Mouse (Mus musculus) adipose tissue, adult 10 weeks (tissue): ENCODE data around the gene Trak2. TPM values are rescaled to one million over a fixed set of nuclear protein-coding genes. Genes with fewer than 3 reads are reported as not detected.

Experiments used
- polyA plus RNA-seq: library from polyadenylated mRNA; stranded (reverse); fragments of 350-450 nt; fragmentation: Illumina TruSeq; extraction: RNeasy Lipid Tissue Mini Kit (QIAGEN cat#74804); gene quantifications from one replicate; pipeline ENCODE4 v1.2.3, GENCODE M21; 2014; ENCODE audit warnings: low read depth, low replicate concordance

Trak2 gene
- polyA plus RNA-seq, result 33.2 TPM

DNA sequence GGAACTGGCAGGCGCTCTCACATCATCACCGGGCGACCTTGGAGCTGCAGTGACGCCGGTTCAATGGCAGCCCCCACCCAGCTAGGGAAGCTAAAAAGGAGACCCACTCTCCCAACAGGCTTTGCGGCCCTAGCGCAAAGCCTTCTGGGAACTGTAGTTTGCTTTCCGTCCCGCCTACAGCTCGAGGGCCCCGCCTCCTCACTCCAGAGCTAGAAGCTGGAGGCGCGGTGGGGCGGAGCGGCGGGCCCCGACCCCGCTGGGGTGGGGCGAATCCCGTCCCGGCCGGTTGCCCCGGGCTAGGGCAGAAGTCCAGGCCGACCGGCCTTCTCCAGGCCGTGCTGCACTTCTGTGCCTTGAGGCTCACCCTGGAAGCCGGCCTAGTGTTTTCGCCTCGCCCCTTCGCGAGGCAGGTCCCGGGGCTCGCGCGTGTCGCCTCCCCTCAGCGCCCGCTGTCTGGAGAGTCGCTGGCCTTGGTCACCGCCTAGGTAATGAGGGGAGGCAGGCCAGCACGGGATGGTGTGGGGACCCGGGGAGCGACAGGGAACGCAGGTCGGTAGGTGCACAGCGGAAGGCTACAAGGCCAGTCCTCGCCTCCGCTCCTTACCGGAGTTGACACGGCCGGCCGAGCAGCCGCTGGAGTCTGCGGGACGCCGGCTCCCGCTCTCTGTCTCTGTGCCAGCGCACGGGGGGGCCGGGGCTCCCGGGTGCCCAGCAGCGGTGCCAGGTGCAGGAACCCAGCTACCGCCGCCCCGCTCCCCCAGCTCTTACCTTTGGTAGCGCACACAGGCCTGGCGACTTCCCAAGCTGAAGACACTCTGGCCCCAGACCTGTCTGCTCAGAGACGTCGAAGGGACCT is at the start of gene Trak2, which contains the start of gene Stradb:
Gene Trak2 (minus strand): TSS at position 65 of the 856 bp plus-strand sequence.
Gene Stradb (plus strand): TSS at position 157 of the 856 bp plus-strand sequence.

Other genes starting within 250 kb of the Trak2 start
- gene Casp8, start 178.1 kb downstream of the Trak2 start, polyA plus RNA-seq, result 33.7 TPM
- 30.5 TPM for gene Stradb, start 92 bp upstream of the Trak2 start, polyA plus RNA-seq
- gene C2cd6, start 121.5 kb upstream of the Trak2 start, polyA plus RNA-seq, result 3.9 TPM
- 13.4 TPM for gene Tmem237, start 147.0 kb upstream of the Trak2 start, polyA plus RNA-seq
- gene Mpp4, start 190.0 kb upstream of the Trak2 start, polyA plus RNA-seq, result 0.74 TPM